Mouse (Mus musculus) mouse embryonic stem cell (cell line): ENCODE measurements around the gene Ccr1l1.
"Not testable (repeated sequence)": the region's sequence is repeated elsewhere in the genome, so short reads cannot be mapped to it uniquely, and the experiment has no call there.

Experiments used
- in situ Hi-C, 2 experiments: fragments of 300-500 bp; cut with MboI; formaldehyde crosslinking; loops; 1 replicate in 1 of 2; 3 replicates in 1 of 2; pipeline ENCODE4 v1.14.3; 2019 to 2020; ENCODE audit warnings: low sequenced_read_pairs in 2 of 2, low pct_unique_long_range_greater_than_20kb in 1 of 2, mixed read lengths in 1 of 2; ENCODE audit not compliant: unreplicated experiment in 1 of 2

Ccr1l1 gene

GRCm38 (mm10) chr9:123966858-123967495 is 11.2 kb downstream of the Ccr1l1 start:
- in situ Hi-C loops, result not testable (repeated sequence)

- in situ Hi-C loops, result no loop called here
These were observed 13.4 kb downstream of the Ccr1l1 start for GRCm38 (mm10) chr9:123964776-123965175.

GRCm38 (mm10) chr9:123960161-123960560 is 18.0 kb downstream of the Ccr1l1 start:
- in situ Hi-C loops, result no loop called here

DNA sequence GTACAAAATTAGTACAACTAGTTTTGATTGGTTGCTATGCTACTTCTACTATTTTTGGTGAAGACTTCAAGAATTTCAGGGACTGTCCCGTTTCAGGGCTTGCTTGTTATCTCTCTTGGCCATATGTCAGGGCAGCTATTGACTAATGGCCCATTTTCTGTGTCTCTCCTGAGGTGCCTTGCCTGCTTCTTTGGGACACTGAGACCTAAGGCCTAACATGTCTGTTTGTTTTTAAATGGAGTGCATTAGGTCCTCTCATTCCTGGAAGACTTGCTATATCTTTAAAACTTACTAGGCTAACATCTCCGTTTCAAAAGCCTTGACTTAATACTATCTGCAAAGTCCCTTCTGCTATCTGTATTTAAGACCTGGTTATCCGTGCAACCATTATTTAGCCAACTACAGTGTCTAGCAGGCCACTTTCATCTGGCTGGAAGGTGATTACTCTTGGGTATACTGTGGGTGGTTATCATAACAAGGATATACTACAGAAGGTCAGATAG is 20.2 kb downstream of the Ccr1l1 start:
- in situ Hi-C loops, result no loop called here

- in situ Hi-C loops, result no loop called here
These were observed 21.3 kb downstream of the Ccr1l1 start for GRCm38 (mm10) chr9:123956892-123957291.

GRCm38 (mm10) chr9:123953551-123953950 is 24.7 kb downstream of the Ccr1l1 start:
- in situ Hi-C loops, result no loop called here

GRCm38 (mm10) chr9:123951176-123951575 is 27.0 kb downstream of the Ccr1l1 start:
- in situ Hi-C loops, result no loop called here

- in situ Hi-C loops, result no loop called here
These were observed 28.8 kb downstream of the Ccr1l1 start for GRCm38 (mm10) chr9:123949432-123949831.

DNA sequence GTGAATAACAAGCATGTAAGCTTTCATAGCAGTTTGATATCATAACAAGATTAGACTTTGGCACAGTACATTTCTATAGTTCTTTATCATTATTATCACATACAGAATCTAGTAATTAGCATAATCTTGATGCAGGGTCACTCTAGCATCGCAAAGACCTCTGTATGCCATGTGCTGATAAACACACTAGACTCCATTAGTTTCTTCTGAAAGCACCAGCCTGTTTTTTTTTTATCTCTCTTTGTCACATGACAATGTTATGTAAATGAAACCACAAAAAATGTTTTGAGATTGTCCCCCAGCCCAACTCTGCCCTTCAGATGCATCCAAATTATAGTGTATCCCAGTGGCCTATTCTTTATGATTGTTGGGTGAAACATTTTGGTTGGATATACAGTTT is 30.4 kb downstream of the Ccr1l1 start:
- in situ Hi-C loops, result no loop called here

GRCm38 (mm10) chr9:123942025-123942424 is 36.2 kb downstream of the Ccr1l1 start:
- in situ Hi-C loops, result no loop called here

DNA sequence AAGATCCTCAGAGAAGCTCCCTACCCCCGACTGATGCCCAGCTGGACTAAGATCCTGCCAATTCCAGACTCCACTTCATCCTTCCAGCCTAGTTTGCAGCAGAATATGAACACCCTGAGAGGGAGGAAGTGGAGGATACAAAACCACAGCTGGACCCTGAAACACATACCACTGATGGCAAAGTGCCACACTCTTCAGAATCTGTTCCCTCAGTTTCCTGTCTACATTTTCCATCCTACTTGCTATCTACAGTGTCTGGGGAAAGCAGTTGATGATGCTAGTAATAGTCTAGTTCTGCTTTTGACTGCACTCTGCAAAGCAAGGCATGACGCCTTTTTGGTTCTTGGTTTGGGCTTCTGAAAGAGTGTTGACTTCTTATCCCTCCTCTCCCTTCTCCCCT is 36.9 kb downstream of the Ccr1l1 start:
- in situ Hi-C loops, result no loop called here

DNA sequence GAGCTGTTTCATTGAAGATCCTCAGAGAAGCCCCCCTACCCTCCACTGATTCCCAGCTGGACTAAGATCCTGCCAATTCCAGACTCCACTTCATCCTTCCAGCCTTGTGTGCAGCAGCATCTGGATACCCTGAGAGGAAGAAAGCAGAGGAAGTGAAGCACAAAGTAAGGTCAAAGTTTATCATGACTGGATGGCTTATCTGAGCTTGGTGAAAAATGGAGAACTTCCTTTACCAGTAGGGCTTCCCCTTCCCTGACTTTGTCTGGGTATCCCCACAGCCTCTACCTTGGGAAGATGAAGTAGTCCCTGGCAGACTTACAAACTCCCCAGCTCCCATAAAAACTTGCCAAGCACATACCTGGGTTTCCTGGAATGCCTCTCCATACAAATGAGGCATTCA is 37.6 kb downstream of the Ccr1l1 start:
- in situ Hi-C loops, result no loop called here

- in situ Hi-C loops, result no loop called here
These were observed 38.0 kb downstream of the Ccr1l1 start for GRCm38 (mm10) chr9:123940168-123940567.

- in situ Hi-C loops, result no loop called here
These were observed 40.2 kb downstream of the Ccr1l1 start for GRCm38 (mm10) chr9:123937989-123938388.

GRCm38 (mm10) chr9:123936604-123937280 is 41.5 kb downstream of the Ccr1l1 start:
- in situ Hi-C loops, result no loop called here

DNA sequence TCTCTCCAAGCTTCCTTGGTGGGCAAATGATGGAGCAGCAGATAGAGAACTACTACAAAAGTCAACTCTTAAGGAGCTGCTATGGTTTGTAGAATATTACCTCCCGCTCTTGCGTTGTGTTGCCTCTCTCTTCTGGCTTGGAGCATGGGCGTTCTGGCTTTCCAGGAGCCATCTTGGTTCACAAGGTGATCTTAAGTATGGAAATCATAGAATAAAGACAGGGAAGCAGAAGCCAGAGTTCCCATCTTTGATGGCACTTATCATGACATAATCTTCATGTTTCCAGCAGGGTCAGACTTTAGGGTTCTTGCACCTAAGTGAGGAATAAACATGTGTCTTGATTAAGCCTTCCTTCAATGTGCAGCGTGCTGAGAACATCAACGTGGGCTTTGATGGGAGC is 42.4 kb downstream of the Ccr1l1 start:
- in situ Hi-C loops, result no loop called here

DNA sequence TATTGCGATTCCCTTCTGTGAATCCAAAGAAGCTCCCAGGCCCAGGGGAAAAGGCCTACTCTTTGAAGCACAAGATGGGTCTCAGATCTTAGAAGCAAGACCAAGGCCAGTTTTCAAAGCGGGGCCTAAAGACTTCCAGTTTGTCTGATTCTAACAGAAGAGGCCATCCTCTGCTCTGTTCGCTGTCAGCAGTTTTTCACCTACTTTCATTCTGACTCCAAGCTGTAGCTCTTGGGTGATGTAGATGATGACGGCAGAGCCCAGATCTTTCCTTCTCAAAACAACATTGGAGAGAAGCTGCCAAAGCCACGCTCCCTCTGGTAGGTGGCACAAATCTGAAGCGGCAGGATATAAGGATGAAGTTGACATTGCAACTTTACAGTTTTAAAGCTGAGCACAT is 42.9 kb downstream of the Ccr1l1 start:
- in situ Hi-C loops, result no loop called here

GRCm38 (mm10) chr9:123933716-123934445 is 44.3 kb downstream of the Ccr1l1 start:
- in situ Hi-C loops, result no loop called here

- in situ Hi-C loops, result no loop called here
These were observed 45.1 kb downstream of the Ccr1l1 start for GRCm38 (mm10) chr9:123932911-123933675.
